Mouse (Mus musculus) MEL (cell line): ENCODE measurements around the gene Slitrk5. TPM values are rescaled to one million over a fixed set of nuclear protein-coding genes. Genes with fewer than 3 reads are reported as not detected.
A peak's percentile ranks its signal among the peaks of the same experiment; 100 is the strongest.
"Not testable (repeated sequence)": the region's sequence is repeated elsewhere in the genome, so short reads cannot be mapped to it uniquely, and the experiment has no call there.

ENCODE experiments used
- DNase-seq: peaks from one replicate; pipeline ENCODE4 v3.0.0; 2011; ENCODE audit warnings: low read depth, low spot score
- H3K27ac ChIP-seq: 2 replicates; pipeline ENCODE4 v1.5.1; 2012; ENCODE audit warnings: low read depth, mild to moderate bottlenecking, control low read depth, low read length, moderate library complexity; ENCODE audit not compliant: control insufficient read depth
- H3K27me3 ChIP-seq, 2 experiments: fragments of 150-350 bp in 1 of 2; sonication (generic) in 1 of 2; 2 replicates each; pipeline ENCODE4 v1.6.1; 2012; ENCODE audit warnings: low read length in 2 of 2, mild to moderate bottlenecking in 2 of 2, improper control_type of control experiment in 1 of 2, moderate library complexity in 1 of 2; ENCODE audit not compliant: insufficient read depth in 2 of 2, control insufficient read depth in 1 of 2
- H3K36me3 ChIP-seq, 2 experiments: 2 replicates each; pipeline ENCODE4 v1.6.1; 2012 to 2014; ENCODE audit warnings: low read length in 2 of 2, improper control_type of control experiment in 1 of 2, inconsistent platforms in 1 of 2, mild to moderate bottlenecking in 1 of 2; ENCODE audit not compliant: insufficient read depth in 2 of 2, control insufficient read depth in 1 of 2
- H3K4me1 ChIP-seq, 2 experiments: fragments of 150-350 bp in 1 of 2; sonication (generic) in 1 of 2; 2 replicates each; pipeline ENCODE4 v1.6.1; 2012; ENCODE audit warnings: low read length in 2 of 2, improper control_type of control experiment in 1 of 2, mild to moderate bottlenecking in 1 of 2; ENCODE audit not compliant: insufficient read depth in 2 of 2, control insufficient read depth in 1 of 2
- H3K4me3 ChIP-seq, 2 experiments: fragments of 150-350 bp in 1 of 2; sonication (generic) in 1 of 2; 2 replicates each; pipeline ENCODE4 v1.5.1; 2012; ENCODE audit warnings: low read depth in 2 of 2, low read length in 2 of 2, mild to moderate bottlenecking in 2 of 2, moderate library complexity in 2 of 2, control low read depth in 1 of 2, improper control_type of control experiment in 1 of 2; ENCODE audit not compliant: control insufficient read depth in 1 of 2, insufficient read depth in 1 of 2
- H3K79me2 ChIP-seq: 2 replicates; pipeline ENCODE4 v1.6.1; 2012; ENCODE audit warnings: mild to moderate bottlenecking, low read length, moderate library complexity; ENCODE audit not compliant: control insufficient read depth, poor library complexity, insufficient read depth
- H3K9ac ChIP-seq: 2 replicates; pipeline ENCODE4 v1.6.1; 2012; ENCODE audit warnings: low read depth, mild to moderate bottlenecking, control low read depth, low read length, moderate library complexity; ENCODE audit not compliant: control insufficient read depth, poor library complexity, severe bottlenecking
- H3K9me3 ChIP-seq: fragments of 150-350 bp; sonication (generic); replicated peaks from 2 replicates; pipeline ENCODE4 v1.6.1; 2012; ENCODE audit warnings: mild to moderate bottlenecking, low read length, improper control_type of control experiment, moderate library complexity; ENCODE audit not compliant: insufficient read depth
- CTCF ChIP-seq, 3 experiments: IDR thresholded peaks in 2 of 3; conservative IDR thresholded peaks in 1 of 3; 2 replicates each; pipeline ENCODE4 v1.5.1; 2011 to 2012; ENCODE audit warnings: low read length in 3 of 3, low read depth in 2 of 3, mild to moderate bottlenecking in 2 of 3, improper control_type of control experiment in 1 of 3, inconsistent platforms in 1 of 3, mixed read lengths in 1 of 3, moderate library complexity in 1 of 3; ENCODE audit not compliant: control insufficient read depth in 1 of 3, insufficient read depth in 1 of 3, poor library complexity in 1 of 3, severe bottlenecking in 1 of 3
- E2F4 ChIP-seq: IDR thresholded peaks from 2 replicates; pipeline ENCODE4 v1.6.1; 2011; ENCODE audit warnings: low read depth, low read length, improper control_type of control experiment, borderline replicate concordance
- ELF1 ChIP-seq: IDR thresholded peaks from 2 replicates; pipeline ENCODE4 v1.6.1; 2014; ENCODE audit warnings: low read depth, mild to moderate bottlenecking, inconsistent platforms, low read length, improper control_type of control experiment, moderate library complexity
- EP300 ChIP-seq, 2 experiments: IDR thresholded peaks; 2 replicates each; pipeline ENCODE4 v1.6.1; 2011; ENCODE audit warnings: improper control_type of control experiment in 2 of 2, low read length in 2 of 2, low read depth in 1 of 2, mild to moderate bottlenecking in 1 of 2
- ETS1 ChIP-seq: IDR thresholded peaks from 2 replicates; pipeline ENCODE4 v1.6.1; 2012; ENCODE audit warnings: low read depth, mild to moderate bottlenecking, inconsistent platforms, low read length, improper control_type of control experiment, moderate library complexity
- GATA1 ChIP-seq: IDR thresholded peaks from 2 replicates; pipeline ENCODE4 v1.6.1; 2011; ENCODE audit warnings: low read depth, low read length, improper control_type of control experiment
- NELFE ChIP-seq: IDR thresholded peaks from 2 replicates; pipeline ENCODE4 v1.6.1; 2011; ENCODE audit warnings: low read depth, low read length, improper control_type of control experiment
- RAD21 ChIP-seq: IDR thresholded peaks from 2 replicates; pipeline ENCODE4 v1.6.1; 2011; ENCODE audit warnings: mild to moderate bottlenecking, low read depth, low read length, improper control_type of control experiment
- SMC3 ChIP-seq: IDR thresholded peaks from 2 replicates; pipeline ENCODE4 v1.6.1; 2011; ENCODE audit warnings: low read depth, low read length, improper control_type of control experiment
- TCF12 ChIP-seq: IDR thresholded peaks from 2 replicates; pipeline ENCODE4 v1.6.1; 2014; ENCODE audit warnings: low read depth, mild to moderate bottlenecking, inconsistent platforms, low read length, improper control_type of control experiment, moderate library complexity
- polyA plus RNA-seq, 2 experiments: library from polyadenylated mRNA; stranded (reverse) in 1 of 2; unstranded in 1 of 2; fragments of >175 nt in 1 of 2; fragments of >200 nt in 1 of 2; gene quantifications; 2 replicates each; pipeline versions ENCODE4 v1.2.1 to v1.2.4; 2012; ENCODE audit warnings: low replicate concordance in 2 of 2, low read depth in 1 of 2; ENCODE audit not compliant: insufficient read length in 2 of 2, insufficient read depth in 1 of 2, missing spikeins in 1 of 2
- total RNA-seq: library from RNA; depleted of rRNA; stranded (reverse); fragments of 300-350 nt; gene quantifications from 2 replicates; pipeline ENCODE4 v1.2.3, GENCODE M21; 2012

The Slitrk5 gene
- total and polyA plus RNA-seq, 3 experiments: not detected

- H3K4me3 ChIP-seq: no peak overlapping the region
These were observed 6.9 kb downstream of the Slitrk5 start for GRCm38 (mm10) chr14:111681773-111682172.

DNA sequence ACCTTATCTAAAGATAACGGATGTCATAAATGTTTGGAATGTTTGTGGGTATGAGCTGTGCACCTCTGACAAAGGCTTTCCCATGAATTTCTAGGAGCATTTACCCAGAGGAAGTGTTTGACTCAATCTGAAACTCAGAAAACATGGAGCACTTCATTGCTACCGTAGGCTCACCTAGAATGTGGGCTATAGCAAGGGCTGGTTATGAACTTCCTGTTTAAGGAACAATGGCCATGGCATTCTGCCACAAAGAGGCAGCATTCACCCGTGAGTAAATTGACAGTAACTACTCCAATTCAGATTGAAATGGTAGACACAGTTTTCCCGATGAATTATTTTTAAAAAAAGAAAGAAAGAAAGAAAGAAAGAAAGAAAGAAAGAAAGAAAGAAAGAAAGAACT lies 8.6 kb downstream of the Slitrk5 start:
- H3K27me3 ChIP-seq: no peaks in the 10 kb centered on the region
- peak; percentile 65 for DNase-seq
- no peak overlapping the region for H3K4me3 ChIP-seq
- no peaks in the 10 kb centered on the region for H3K4me1 ChIP-seq
- no peak overlapping the region for H3K27ac ChIP-seq
- H3K9me3 ChIP-seq: no peaks in the 10 kb centered on the region
- no peaks in the 10 kb centered on the region for H3K36me3 ChIP-seq
- H3K9ac ChIP-seq: no peak overlapping the region
- no peaks in the 10 kb centered on the region for H3K79me2 ChIP-seq
- TF ChIP-seq NELFE: no peak
- peak; percentile 47 for TF ChIP-seq RAD21
- TF ChIP-seq SMC3: peak; percentile 34
- no peak for TF ChIP-seq ELF1
- peak in 1 of 3 experiments; percentile 29; a peak in 2 of 6 replicates for TF ChIP-seq CTCF (IDR thresholded peaks at IDR 0.05 in 2 of 3, conservative IDR thresholded peaks at IDR 0.05 in 1 of 3; ENCODE audit: control insufficient read depth in 1 of 3, insufficient read depth in 1 of 3, low read depth in 2 of 3, low read length in 3 of 3, poor library complexity in 1 of 3, severe bottlenecking in 1 of 3)

More at GRCm38 (mm10) chr14:111681773-111682172, 6.9 kb downstream of the Slitrk5 start:
- TF ChIP-seq E2F4: no peak
- TF ChIP-seq, all 39 proteins: peak for 0
- Histone ChIP-seq H3K9me3 (no peaks in the 10 kb centered on the region), H3K27ac (no peak overlapping the region), H3K79me2 (no peaks in the 10 kb centered on the region), H3K4me1 (no peaks in the 10 kb centered on the region), H3K36me3 (no peaks in the 10 kb centered on the region), H3K9ac (no peak overlapping the region), H3K27me3 (no peaks in the 10 kb centered on the region)
- DNase-seq: no peak

GRCm38 (mm10) chr14:111690139-111690538 lies 15.2 kb downstream of the Slitrk5 start:
- peak; percentile 27 for DNase-seq
- H3K27me3 ChIP-seq: not testable (repeated sequence)
- peak; percentile 89 for TF ChIP-seq TCF12
- TF ChIP-seq ETS1: 0 out of 2 replicates have a peak, but pooled peaks have one; percentile 22
- peak; percentile 61 to 76 for TF ChIP-seq EP300 (IDR thresholded peaks at IDR 0.05; ENCODE audit: low read depth in 1 of 2, low read length in 2 of 2)
- TF ChIP-seq GATA1: peak; percentile 67
- TF ChIP-seq, all 39 proteins: peak for 4; not testable (repeated sequence) for 35
- not testable (repeated sequence) for H3K27ac ChIP-seq, H3K4me3 ChIP-seq, H3K4me1 ChIP-seq, H3K9ac ChIP-seq, H3K36me3 ChIP-seq, H3K79me2 ChIP-seq, H3K9me3 ChIP-seq
